Mouse (Mus musculus): Measurements from ENCODE around the gene Wdr59. TPM values are rescaled to one million over a fixed set of nuclear protein-coding genes. Genes with fewer than 3 reads are reported as not detected.

Wdr59 gene
- total RNA-seq, 1 experiment from 2014 or later: 5.2 TPM

- no peak for ATAC-seq (ENCODE audit: extremely low read depth, insufficient number of reproducible peaks, low FRiP score, poor library complexity, severe bottlenecking)
These were observed 13.3 kb downstream of the Wdr59 start for GRCm38 (mm10) chr8:111508566-111508965.

- ATAC-seq (ENCODE audit: extremely low read depth, insufficient number of reproducible peaks, low FRiP score, poor library complexity, severe bottlenecking): no peak
These were observed 20.0 kb downstream of the Wdr59 start for GRCm38 (mm10) chr8:111501724-111502464.

- 0 out of 2 replicates have a peak, but pooled peaks have one; percentile 15 for ATAC-seq (ENCODE audit: extremely low read depth, insufficient number of reproducible peaks, low FRiP score, poor library complexity, severe bottlenecking)
These were observed 23.6 kb downstream of the Wdr59 start for GRCm38 (mm10) chr8:111498249-111498648.

GRCm38 (mm10) chr8:111496326-111496725, 25.6 kb downstream of the Wdr59 start:
- no peak for ATAC-seq (ENCODE audit: extremely low read depth, insufficient number of reproducible peaks, low FRiP score, poor library complexity, severe bottlenecking)

GRCm38 (mm10) chr8:111493176-111493575, 28.7 kb downstream of the Wdr59 start:
- no peak for ATAC-seq (ENCODE audit: extremely low read depth, insufficient number of reproducible peaks, low FRiP score, poor library complexity, severe bottlenecking)

- ATAC-seq (ENCODE audit: extremely low read depth, insufficient number of reproducible peaks, low FRiP score, poor library complexity, severe bottlenecking): no peak
These were observed 29.4 kb downstream of the Wdr59 start for GRCm38 (mm10) chr8:111492508-111492907.

GRCm38 (mm10) chr8:111491191-111491590, 30.7 kb downstream of the Wdr59 start:
- ATAC-seq (ENCODE audit: extremely low read depth, insufficient number of reproducible peaks, low FRiP score, poor library complexity, severe bottlenecking): no peak

- ATAC-seq (ENCODE audit: extremely low read depth, insufficient number of reproducible peaks, low FRiP score, poor library complexity, severe bottlenecking): no peak
These were observed 31.8 kb downstream of the Wdr59 start for GRCm38 (mm10) chr8:111490034-111490591.

- no peak for ATAC-seq (ENCODE audit: extremely low read depth, insufficient number of reproducible peaks, low FRiP score, poor library complexity, severe bottlenecking)
These were observed 41.2 kb downstream of the Wdr59 start for GRCm38 (mm10) chr8:111480691-111481090.

- no peak for ATAC-seq (ENCODE audit: extremely low read depth, insufficient number of reproducible peaks, low FRiP score, poor library complexity, severe bottlenecking)
These were observed 44.0 kb downstream of the Wdr59 start for GRCm38 (mm10) chr8:111477761-111478465.

- no peak for ATAC-seq (ENCODE audit: extremely low read depth, insufficient number of reproducible peaks, low FRiP score, poor library complexity, severe bottlenecking)
These were observed 50.3 kb downstream of the Wdr59 start for GRCm38 (mm10) chr8:111471526-111472081.

GRCm38 (mm10) chr8:111469013-111469412, 52.9 kb downstream of the Wdr59 start:
- no peak for ATAC-seq (ENCODE audit: extremely low read depth, insufficient number of reproducible peaks, low FRiP score, poor library complexity, severe bottlenecking)

GRCm38 (mm10) chr8:111465341-111465740, 56.6 kb downstream of the Wdr59 start:
- no peak for ATAC-seq (ENCODE audit: extremely low read depth, insufficient number of reproducible peaks, low FRiP score, poor library complexity, severe bottlenecking)

GRCm38 (mm10) chr8:111464526-111464925, 57.4 kb downstream of the Wdr59 start:
- no peak for ATAC-seq (ENCODE audit: extremely low read depth, insufficient number of reproducible peaks, low FRiP score, poor library complexity, severe bottlenecking)

GRCm38 (mm10) chr8:111449671-111450070, 72.2 kb downstream of the Wdr59 start:
- no peak for ATAC-seq (ENCODE audit: extremely low read depth, insufficient number of reproducible peaks, low FRiP score, poor library complexity, severe bottlenecking)

- ATAC-seq (ENCODE audit: extremely low read depth, insufficient number of reproducible peaks, low FRiP score, poor library complexity, severe bottlenecking): no peak
These were observed 75.8 kb downstream of the Wdr59 start for GRCm38 (mm10) chr8:111445960-111446660.

- no peak for ATAC-seq (ENCODE audit: extremely low read depth, insufficient number of reproducible peaks, low FRiP score, poor library complexity, severe bottlenecking)
These were observed 76.3 kb downstream of the Wdr59 start for GRCm38 (mm10) chr8:111445558-111445957.

GRCm38 (mm10) chr8:111444245-111444644, 77.6 kb downstream of the Wdr59 start:
- no peak for ATAC-seq (ENCODE audit: extremely low read depth, insufficient number of reproducible peaks, low FRiP score, poor library complexity, severe bottlenecking)

- no peak for ATAC-seq (ENCODE audit: extremely low read depth, insufficient number of reproducible peaks, low FRiP score, poor library complexity, severe bottlenecking)
These were observed 82.7 kb downstream of the Wdr59 start for GRCm38 (mm10) chr8:111439189-111439588.

All from neutrophil, adult 5-6 weeks (primary cell).